Mouse (Mus musculus) limb, embryonic 14.5 days (tissue): ENCODE results near the gene Ttc17. TPM values are rescaled to one million over a fixed set of nuclear protein-coding genes. Genes with fewer than 3 reads are reported as not detected.

Experiments used
- ATAC-seq: fragments of 200-750 bp; cut with Nextera tagmentation; 2 replicates; pipeline ENCODE4 v1.8.0; 2017; ENCODE audit warnings: low read depth, moderate number of reproducible peaks, moderate TSS enrichment; ENCODE audit not compliant: low FRiP score
- DNase-seq: peaks from one replicate; pipeline ENCODE4 v3.0.0-alpha.2; 2015; ENCODE audit warnings: low spot score
- H3K27ac ChIP-seq: fragments of 300-500 bp; sonication (generic); replicated peaks from 2 replicates; pipeline ENCODE4 v1.5.1; 2014; ENCODE audit warnings: low read depth, mild to moderate bottlenecking, low read length, moderate library complexity, mixed read lengths
- H3K27me3 ChIP-seq: fragments of 300-500 bp; sonication (generic); 2 replicates; pipeline ENCODE4 v1.6.1; 2014; ENCODE audit warnings: low read length, mixed read lengths; ENCODE audit not compliant: control insufficient read depth, insufficient read depth
- H3K36me3 ChIP-seq: fragments of 300-500 bp; sonication (generic); 2 replicates; pipeline ENCODE4 v1.6.1; 2014; ENCODE audit warnings: mild to moderate bottlenecking, low read length, moderate library complexity, mixed read lengths; ENCODE audit not compliant: control insufficient read depth, insufficient read depth
- H3K4me1 ChIP-seq: fragments of 300-500 bp; sonication (generic); 2 replicates; pipeline ENCODE4 v1.6.1; 2014; ENCODE audit warnings: antibody characterized with exemption, low read length, mixed read lengths; ENCODE audit not compliant: control insufficient read depth, insufficient read depth
- H3K4me2 ChIP-seq: fragments of 300-500 bp; sonication (generic); replicated peaks from 2 replicates; pipeline ENCODE4 v1.6.1; 2014; ENCODE audit warnings: low read depth, mild to moderate bottlenecking, low read length, moderate library complexity; ENCODE audit not compliant: severe bottlenecking
- H3K4me3 ChIP-seq: fragments of 300-500 bp; sonication (generic); replicated peaks from 2 replicates; pipeline ENCODE4 v1.5.1; 2014; ENCODE audit warnings: low read length
- H3K9ac ChIP-seq: fragments of 300-500 bp; sonication (generic); 2 replicates; pipeline ENCODE4 v1.6.1; 2014; ENCODE audit warnings: mild to moderate bottlenecking, low read depth, low read length, moderate library complexity; ENCODE audit not compliant: severe bottlenecking
- H3K9me3 ChIP-seq: fragments of 300-500 bp; sonication (generic); 2 replicates; pipeline ENCODE4 v1.6.1; 2016; ENCODE audit warnings: low read length; ENCODE audit not compliant: control insufficient read depth
- POLR2A ChIP-seq: fragments of 200-500 bp; IDR thresholded peaks from 2 replicates; pipeline ENCODE4 v1.8.0; 2012; ENCODE audit warnings: inconsistent platforms, mild to moderate bottlenecking, moderate library complexity, borderline replicate concordance; ENCODE audit not compliant: insufficient read depth, insufficient read length; ENCODE audit errors: extremely low read depth
- WGBS: fragments of 180-500 bp; shearing (Covaris S2); extraction: QIAGEN DNeasy Blood & Tissue Kit; methylation state at CpG from one replicate; pipeline ENCODE4 v1.1.7; 2014; 5-methylcytosine and 5-hydroxymethylcytosine counted together
- polyA plus RNA-seq, 2 experiments: library from polyadenylated mRNA; depleted of rRNA in 1 of 2; stranded (reverse) in 1 of 2; unstranded in 1 of 2; fragments of >200 nt; fragmentation: Nextera tagmentation in 1 of 2; extraction: Ambion mirVana in 1 of 2; gene quantifications; 2 replicates each; pipeline versions ENCODE4 v1.2.1 to v1.2.3; 2012 to 2014

Ttc17 gene
- polyA plus RNA-seq (2012; rRNA removed) (18.3 and 19.0 TPM in 2 replicates), polyA plus RNA-seq (2014; fragmentation: Nextera tagmentation; extraction: Ambion mirVana) (17.8 and 19.1 TPM in 2 replicates)

- Histone ChIP-seq H3K27me3 (no peaks in the 10 kb centered on the region), H3K9ac (peak within 1 kb of the TSS; percentile 87), H3K4me3 (peak within 1 kb of the TSS; percentile 94), H3K27ac (peak within 1 kb of the TSS; percentile 92), H3K4me1 (peaks cover 13% of the 10 kb centered on the region), H3K9me3 (no peaks in the 10 kb centered on the region), H3K36me3 (peaks cover 15% of the 10 kb centered on the region), H3K4me2 (peak within 1 kb of the TSS; percentile 80)
- peak; percentile 93 for DNase-seq
- WGBS = under 1% methylated on average over 51 of the region's 77 CpGs
- ATAC-seq = peak; percentile 97
- TF ChIP-seq POLR2A = peak; percentile 91; the same call in 1 of the 2 replicates
These were observed at the start of gene Ttc17 for GRCm38 (mm10) chr2:94406083-94406957. Gene Ttc17 (minus strand): TSS chr2:94406689.

GRCm38 (mm10) chr2:94449643-94450042 lies 43.2 kb upstream of the Ttc17 start:
- Histone ChIP-seq H3K36me3 (no peaks in the 10 kb centered on the region), H3K27me3 (no peaks in the 10 kb centered on the region), H3K9me3 (no peaks in the 10 kb centered on the region), H3K9ac (no peak overlapping the region), H3K27ac (no peak overlapping the region), H3K4me2 (no peak overlapping the region), H3K4me1 (no peaks in the 10 kb centered on the region), H3K4me3 (no peak overlapping the region)
- 85% methylated on average over 8 of the region's 8 CpGs for WGBS
- no peak for ATAC-seq
- no peak for TF ChIP-seq POLR2A
- DNase-seq = no peak

GRCm38 (mm10) chr2:94436952-94437351 lies 30.5 kb upstream of the Ttc17 start:
- ATAC-seq (no peak), DNase-seq (no peak)
- H3K27ac ChIP-seq = peak overlapping the region; percentile 80; the same call in 1 of the 2 replicates

GRCm38 (mm10) chr2:94435481-94435880 lies 29.0 kb upstream of the Ttc17 start:
- no peak for ATAC-seq
- Histone ChIP-seq H3K4me1 (peaks cover 15% of the 10 kb centered on the region), H3K27ac (no peak overlapping the region), H3K4me3 (no peak overlapping the region), H3K27me3 (no peaks in the 10 kb centered on the region), H3K9ac (no peak overlapping the region), H3K4me2 (no peak overlapping the region), H3K36me3 (peaks cover 4% of the 10 kb centered on the region; the same call in 1 of the 2 replicates), H3K9me3 (no peaks in the 10 kb centered on the region)
- no peak for TF ChIP-seq POLR2A
- no peak for DNase-seq
- WGBS = 85% methylated on average over 7 of the region's 7 CpGs

More at GRCm38 (mm10) chr2:94436952-94437351, 30.5 kb upstream of the Ttc17 start:
- H3K9me3 ChIP-seq = no peaks in the 10 kb centered on the region
- H3K4me1 ChIP-seq = peaks cover 15% of the 10 kb centered on the region
- peak overlapping the region; percentile 96 for H3K9ac ChIP-seq
- H3K27me3 ChIP-seq = no peaks in the 10 kb centered on the region
- WGBS = under 1% methylated on average over 10 of the region's 10 CpGs
- H3K36me3 ChIP-seq = no peaks in the 10 kb centered on the region
- H3K4me2 ChIP-seq = peak overlapping the region; percentile 78
- no peak for TF ChIP-seq POLR2A
- H3K4me3 ChIP-seq = peak overlapping the region; percentile 100

GRCm38 (mm10) chr2:94434833-94435232 lies 28.3 kb upstream of the Ttc17 start:
- Histone ChIP-seq H3K4me2 (no peak overlapping the region), H3K36me3 (peaks cover 4% of the 10 kb centered on the region; the same call in 1 of the 2 replicates), H3K9ac (no peak overlapping the region), H3K9me3 (no peaks in the 10 kb centered on the region), H3K4me1 (peaks cover 15% of the 10 kb centered on the region), H3K27ac (no peak overlapping the region), H3K27me3 (no peaks in the 10 kb centered on the region), H3K4me3 (no peak overlapping the region)
- WGBS = 48% methylated on average over 1 of the region's 1 CpGs
- ATAC-seq (no peak), DNase-seq (no peak)
- no peak for TF ChIP-seq POLR2A
